Mouse (Mus musculus): Measurements from ENCODE around the gene Herc3.

DNA sequence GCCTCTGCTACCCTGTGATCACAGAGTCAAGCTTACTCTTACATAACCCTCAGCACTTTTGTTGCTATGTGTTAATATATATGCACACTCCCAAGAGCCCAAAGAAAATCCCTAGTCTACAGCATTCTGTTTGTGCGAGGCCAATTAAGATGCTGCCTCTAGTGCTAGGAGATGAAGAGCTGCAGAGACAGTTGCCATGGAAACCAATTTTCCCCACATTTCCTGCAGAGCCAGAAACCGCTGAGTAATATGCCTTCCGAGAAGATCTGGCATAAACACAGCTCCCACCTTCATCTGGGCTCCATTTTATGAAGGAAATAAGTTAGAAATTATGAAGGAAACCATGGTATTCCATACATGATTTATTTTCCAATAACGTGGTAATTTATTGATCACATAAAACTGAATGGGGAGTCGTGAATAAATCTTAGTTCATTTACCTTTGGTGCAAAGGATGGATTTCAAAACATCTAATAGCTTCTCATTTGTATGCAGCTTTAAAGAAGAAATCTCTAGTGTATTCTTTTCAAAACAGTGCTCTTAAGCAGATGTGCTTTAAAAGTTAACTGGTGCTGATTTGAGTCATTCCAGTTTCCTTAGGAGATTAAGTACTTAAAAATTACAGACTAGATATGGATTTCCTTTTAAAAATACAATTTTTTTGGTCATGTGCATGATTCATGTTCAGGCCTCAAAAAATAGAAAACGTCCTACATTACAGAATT is 102.1 kb downstream of the Herc3 start:
- TF ChIP-seq CTCF (IDR thresholded peaks at IDR 0.05) = no peak
- TF ChIP-seq EP300 (IDR thresholded peaks at IDR 0.05) = no peak
